Mouse (Mus musculus): ENCODE results near the gene Cyp24a1. TPM values are rescaled to one million over a fixed set of nuclear protein-coding genes. Genes with fewer than 3 reads are reported as not detected.
A peak's percentile ranks its signal among the peaks of the same experiment; 100 is the strongest.
"Not testable (repeated sequence)": the region's sequence is repeated elsewhere in the genome, so short reads cannot be mapped to it uniquely, and the experiment has no call there.

Gene Cyp24a1
- polyA plus RNA-seq, 1 experiment, result not detected

GRCm38 (mm10) chr2:170461652-170462051 is 35.3 kb downstream of the Cyp24a1 start:
- no peaks in the 10 kb centered on the region for H3K4me1 ChIP-seq (ENCODE audit: control insufficient read depth, insufficient read depth, low read length)
- H3K4me3 ChIP-seq (ENCODE audit: insufficient read depth, low read depth, low read length), result no peak overlapping the region
- 61% methylated on average over 7 of the region's 7 CpGs for WGBS
- no peak overlapping the region for H3K27ac ChIP-seq (ENCODE audit: insufficient read depth, low read depth, low read length)
- no peak for TF ChIP-seq POLR2A (IDR thresholded peaks at IDR 0.05; ENCODE audit: insufficient read depth, low read depth, low read length)
- no peak for TF ChIP-seq CTCF (IDR thresholded peaks at IDR 0.05; ENCODE audit: insufficient read depth, low read depth, low read length)

DNA sequence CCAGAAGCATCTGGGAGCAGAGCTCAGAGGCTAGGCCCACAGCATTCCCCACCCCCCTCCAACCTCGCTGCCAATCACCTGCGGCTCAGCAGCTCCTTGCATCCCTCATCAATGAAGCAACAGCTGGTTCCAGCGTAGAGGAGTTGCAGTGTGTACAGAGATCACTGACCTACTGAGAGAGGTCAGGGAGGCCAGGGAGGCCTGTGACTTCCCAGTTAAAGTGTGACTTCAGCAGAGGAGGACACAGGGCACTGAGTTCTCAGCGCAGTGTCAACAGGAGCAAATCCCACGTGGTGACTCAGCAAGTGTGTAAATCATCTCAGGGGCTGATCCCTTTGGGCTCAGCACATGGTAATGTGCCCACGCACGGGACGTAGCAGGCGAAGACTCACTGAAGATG is 37.1 kb downstream of the Cyp24a1 start:
- WGBS, result 68% methylated on average over 9 of the region's 9 CpGs
- Histone ChIP-seq H3K27ac (ENCODE audit: insufficient read depth, low read depth, low read length) (no peak overlapping the region), H3K4me1 (ENCODE audit: control insufficient read depth, insufficient read depth, low read length) (no peaks in the 10 kb centered on the region), H3K4me3 (ENCODE audit: insufficient read depth, low read depth, low read length) (no peak overlapping the region)
- no peak for TF ChIP-seq CTCF (IDR thresholded peaks at IDR 0.05; ENCODE audit: insufficient read depth, low read depth, low read length)
- TF ChIP-seq POLR2A (IDR thresholded peaks at IDR 0.05; ENCODE audit: insufficient read depth, low read depth, low read length), result no peak

DNA sequence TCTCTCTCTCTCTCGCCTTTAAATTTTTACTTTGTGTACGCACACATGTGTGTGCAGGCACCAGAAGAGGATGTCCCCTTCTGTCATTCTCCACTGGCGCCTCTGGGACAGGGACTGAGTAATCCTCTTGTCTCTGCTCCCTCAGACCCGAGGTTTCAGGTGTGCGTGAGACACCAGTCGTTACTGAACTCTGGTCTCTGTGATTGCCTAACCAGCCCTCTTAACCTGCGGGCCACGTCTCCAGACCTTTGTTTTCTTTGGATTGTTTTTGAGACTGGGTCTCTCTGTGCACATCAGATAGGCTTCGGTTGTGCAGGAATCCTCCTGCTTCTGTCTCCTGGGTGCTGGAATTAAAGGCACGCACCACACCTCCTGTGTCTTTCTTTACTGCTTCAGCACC is 37.8 kb downstream of the Cyp24a1 start:
- Histone ChIP-seq H3K27ac (ENCODE audit: insufficient read depth, low read depth, low read length) (no peak overlapping the region), H3K4me3 (ENCODE audit: insufficient read depth, low read depth, low read length) (no peak overlapping the region), H3K4me1 (ENCODE audit: control insufficient read depth, insufficient read depth, low read length) (no peaks in the 10 kb centered on the region)
- 84% methylated on average over 10 of the region's 10 CpGs for WGBS
- no peak for TF ChIP-seq CTCF (IDR thresholded peaks at IDR 0.05; ENCODE audit: insufficient read depth, low read depth, low read length)
- no peak for TF ChIP-seq POLR2A (IDR thresholded peaks at IDR 0.05; ENCODE audit: insufficient read depth, low read depth, low read length)

DNA sequence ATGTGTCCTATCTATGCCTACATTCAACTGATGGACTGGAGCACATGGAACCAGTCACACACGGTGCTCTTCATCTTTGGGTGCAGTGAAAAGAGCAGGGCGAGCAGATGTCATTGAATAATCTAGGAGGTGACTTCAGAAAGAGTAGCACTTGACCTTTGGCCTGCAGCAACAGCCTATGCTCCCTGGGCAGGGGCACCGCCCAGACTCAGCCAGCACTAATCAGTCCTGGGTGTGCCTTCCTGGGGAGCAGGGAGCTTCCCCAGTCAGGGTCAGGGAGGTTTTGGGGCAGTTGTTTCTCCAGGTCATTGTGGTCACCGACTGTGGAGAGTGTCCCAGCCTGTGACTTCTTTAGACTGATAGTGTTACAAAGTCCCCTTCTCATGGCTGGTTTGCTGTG is 43.1 kb downstream of the Cyp24a1 start:
- H3K4me1 ChIP-seq (ENCODE audit: control insufficient read depth, insufficient read depth, low read length); H3K4me3 ChIP-seq (ENCODE audit: insufficient read depth, low read depth, low read length); H3K27ac ChIP-seq (ENCODE audit: insufficient read depth, low read depth, low read length): not testable (repeated sequence)
- WGBS, result 77% methylated on average over 4 of the region's 4 CpGs

GRCm38 (mm10) chr2:170450933-170451332 is 46.0 kb downstream of the Cyp24a1 start:
- Histone ChIP-seq H3K4me3 (ENCODE audit: insufficient read depth, low read depth, low read length) (no peak overlapping the region), H3K27ac (ENCODE audit: insufficient read depth, low read depth, low read length) (no peak overlapping the region), H3K4me1 (ENCODE audit: control insufficient read depth, insufficient read depth, low read length) (peaks cover 2% of the 10 kb centered on the region)
- 9% methylated on average over 9 of the region's 9 CpGs for WGBS
- TF ChIP-seq POLR2A (IDR thresholded peaks at IDR 0.05; ENCODE audit: insufficient read depth, low read depth, low read length), result no peak
- peak; percentile 33; the same call in 1 of the 2 replicates for TF ChIP-seq CTCF (IDR thresholded peaks at IDR 0.05; ENCODE audit: insufficient read depth, low read depth, low read length)

DNA sequence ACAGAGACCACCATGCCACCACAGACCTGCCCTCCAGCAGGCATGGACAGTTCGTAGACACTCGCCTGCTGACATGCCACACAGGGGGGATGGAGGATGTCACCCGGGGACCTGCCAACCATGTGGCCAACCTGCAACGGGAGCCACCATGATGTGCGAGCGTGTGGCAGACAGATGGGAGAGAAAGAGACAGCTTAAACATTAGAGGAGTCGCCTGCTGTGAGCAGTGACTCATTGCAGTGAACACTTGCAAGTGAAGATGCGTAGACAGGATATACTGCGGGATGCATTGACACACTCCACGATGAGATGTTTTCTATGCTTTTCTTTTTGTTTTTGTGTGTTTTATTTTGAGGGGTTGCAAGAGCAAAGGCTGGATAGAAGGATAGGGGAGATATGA is 49.3 kb downstream of the Cyp24a1 start:
- TF ChIP-seq CTCF (IDR thresholded peaks at IDR 0.05; ENCODE audit: insufficient read depth, low read depth, low read length), result no peak
- TF ChIP-seq POLR2A (IDR thresholded peaks at IDR 0.05; ENCODE audit: insufficient read depth, low read depth, low read length), result no peak
- Histone ChIP-seq H3K4me3 (ENCODE audit: insufficient read depth, low read depth, low read length) (no peak overlapping the region), H3K27ac (ENCODE audit: insufficient read depth, low read depth, low read length) (no peak overlapping the region), H3K4me1 (ENCODE audit: control insufficient read depth, insufficient read depth, low read length) (peaks cover 2% of the 10 kb centered on the region)
- WGBS, result 42% methylated on average over 10 of the region's 10 CpGs

GRCm38 (mm10) chr2:170446843-170447383 is 50.0 kb downstream of the Cyp24a1 start:
- H3K27ac ChIP-seq (ENCODE audit: insufficient read depth, low read depth, low read length), result no peak overlapping the region

GRCm38 (mm10) chr2:170445861-170446260 is 51.1 kb downstream of the Cyp24a1 start:
- Histone ChIP-seq H3K27ac (ENCODE audit: insufficient read depth, low read depth, low read length) (no peak overlapping the region), H3K4me1 (ENCODE audit: control insufficient read depth, insufficient read depth, low read length) (peaks cover 2% of the 10 kb centered on the region), H3K4me3 (ENCODE audit: insufficient read depth, low read depth, low read length) (no peak overlapping the region)
- TF ChIP-seq CTCF (IDR thresholded peaks at IDR 0.05; ENCODE audit: insufficient read depth, low read depth, low read length), result no peak
- 67% methylated on average over 5 of the region's 5 CpGs for WGBS

More at GRCm38 (mm10) chr2:170446843-170447383, 50.0 kb downstream of the Cyp24a1 start:
- 62% methylated on average over 5 of the region's 5 CpGs for WGBS
- Histone ChIP-seq H3K4me3 (ENCODE audit: insufficient read depth, low read depth, low read length) (no peak overlapping the region), H3K4me1 (ENCODE audit: control insufficient read depth, insufficient read depth, low read length) (peaks cover 2% of the 10 kb centered on the region)
- no peak for TF ChIP-seq CTCF (IDR thresholded peaks at IDR 0.05; ENCODE audit: insufficient read depth, low read depth, low read length)
- no peak for TF ChIP-seq POLR2A (IDR thresholded peaks at IDR 0.05; ENCODE audit: insufficient read depth, low read depth, low read length)

GRCm38 (mm10) chr2:170442535-170442934 is 54.4 kb downstream of the Cyp24a1 start:
- Histone ChIP-seq H3K4me1 (ENCODE audit: control insufficient read depth, insufficient read depth, low read length) (peaks cover 1% of the 10 kb centered on the region), H3K4me3 (ENCODE audit: insufficient read depth, low read depth, low read length) (no peak overlapping the region), H3K27ac (ENCODE audit: insufficient read depth, low read depth, low read length) (no peak overlapping the region)
- 61% methylated on average over 3 of the region's 3 CpGs for WGBS
- TF ChIP-seq CTCF (IDR thresholded peaks at IDR 0.05; ENCODE audit: insufficient read depth, low read depth, low read length) (no peak), POLR2A (IDR thresholded peaks at IDR 0.05; ENCODE audit: insufficient read depth, low read depth, low read length) (no peak)

- 57% methylated on average over 13 of the region's 13 CpGs for WGBS
- TF ChIP-seq CTCF (IDR thresholded peaks at IDR 0.05; ENCODE audit: insufficient read depth, low read depth, low read length) (no peak), POLR2A (IDR thresholded peaks at IDR 0.05; ENCODE audit: insufficient read depth, low read depth, low read length) (no peak)
- H3K27ac ChIP-seq (ENCODE audit: insufficient read depth, low read depth, low read length), result no peak overlapping the region
- H3K4me3 ChIP-seq (ENCODE audit: insufficient read depth, low read depth, low read length), result no peak overlapping the region
- no peaks in the 10 kb centered on the region for H3K4me1 ChIP-seq (ENCODE audit: control insufficient read depth, insufficient read depth, low read length)
These were observed 58.2 kb downstream of the Cyp24a1 start for GRCm38 (mm10) chr2:170438782-170439181.

All from olfactory bulb, adult 2 months (tissue).